Mouse (Mus musculus): ENCODE results near the gene Reep3. TPM values are rescaled to one million over a fixed set of nuclear protein-coding genes. Genes with fewer than 3 reads are reported as not detected.

The Reep3 gene
- polyA plus RNA-seq, 1 experiment, result 47.9 TPM

DNA sequence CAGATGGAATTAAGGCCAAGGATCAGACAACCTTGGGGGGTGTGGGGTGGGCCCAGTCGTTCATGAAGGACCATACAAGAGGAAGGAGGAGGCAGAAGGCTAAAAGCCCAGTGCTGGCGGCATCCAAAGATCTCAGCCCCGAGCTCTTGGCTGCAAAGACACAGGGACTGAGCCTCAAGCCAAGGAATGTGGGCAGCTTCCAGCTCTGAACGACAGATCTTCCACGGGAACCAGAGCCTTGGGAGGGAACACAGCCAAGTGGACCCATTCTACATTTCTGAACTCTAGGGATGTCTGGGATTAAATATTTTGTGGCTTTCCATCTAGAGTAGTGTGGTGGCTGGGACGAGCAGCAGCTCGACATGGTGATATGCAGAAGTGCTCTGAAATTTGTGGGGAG lies 38.4 kb downstream of the Reep3 start:
- H3K27me3 ChIP-seq (ENCODE audit: control insufficient read depth, insufficient read depth, low read length, poor library complexity, severe bottlenecking), result no peaks in the 10 kb centered on the region
- H3K4me1 ChIP-seq (ENCODE audit: control insufficient read depth, insufficient read depth, low read length), result peaks cover 2% of the 10 kb centered on the region
- TF ChIP-seq CTCF (IDR thresholded peaks at IDR 0.05; ENCODE audit: low read depth, low read length) (no peak), EP300 (IDR thresholded peaks at IDR 0.05; ENCODE audit: insufficient read depth, low read depth, low read length) (no peak), POLR2A (IDR thresholded peaks at IDR 0.05; ENCODE audit: insufficient read depth, low read length) (no peak)
- no peak overlapping the region for H3K4me3 ChIP-seq (ENCODE audit: low read depth, low read length)
- H3K9ac ChIP-seq (ENCODE audit: low read depth, poor library complexity, severe bottlenecking), result no peak overlapping the region
- no peaks in the 10 kb centered on the region for H3K36me3 ChIP-seq (ENCODE audit: control insufficient read depth, insufficient read depth, low read length, poor library complexity, severe bottlenecking)
- no peaks in the 10 kb centered on the region for H3K9me3 ChIP-seq (replicated peaks; ENCODE audit: control insufficient read depth, insufficient read depth, low read length, poor library complexity, severe bottlenecking)
- no peak overlapping the region for H3K27ac ChIP-seq (ENCODE audit: insufficient read depth, low read length)

DNA sequence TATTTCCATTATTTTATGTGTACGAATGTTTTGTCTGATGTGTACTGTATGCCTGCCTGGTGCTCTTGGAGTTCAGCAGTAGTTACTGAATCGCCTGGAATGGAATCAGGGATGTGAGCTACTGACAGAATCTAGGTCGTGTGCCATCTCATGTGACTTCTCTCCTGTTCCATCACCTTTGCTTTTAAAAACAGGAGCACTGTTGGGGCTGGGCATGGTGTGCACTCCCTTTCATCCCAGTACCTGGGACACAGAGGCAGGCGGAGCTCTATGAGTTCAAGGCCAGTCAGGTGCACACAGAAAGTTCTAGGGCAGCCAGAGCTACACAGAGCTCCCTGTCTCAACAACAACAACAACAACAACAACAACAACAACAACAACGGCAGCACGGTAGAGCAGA lies 39.0 kb downstream of the Reep3 start:
- H3K9me3 ChIP-seq (replicated peaks; ENCODE audit: control insufficient read depth, insufficient read depth, low read length, poor library complexity, severe bottlenecking), result no peaks in the 10 kb centered on the region
- TF ChIP-seq CTCF (IDR thresholded peaks at IDR 0.05; ENCODE audit: low read depth, low read length), result no peak
- no peak for TF ChIP-seq POLR2A (IDR thresholded peaks at IDR 0.05; ENCODE audit: insufficient read depth, low read length)
- TF ChIP-seq EP300 (IDR thresholded peaks at IDR 0.05; ENCODE audit: insufficient read depth, low read depth, low read length), result no peak
- H3K27me3 ChIP-seq (ENCODE audit: control insufficient read depth, insufficient read depth, low read length, poor library complexity, severe bottlenecking), result no peaks in the 10 kb centered on the region
- peaks cover 2% of the 10 kb centered on the region for H3K4me1 ChIP-seq (ENCODE audit: control insufficient read depth, insufficient read depth, low read length)
- H3K27ac ChIP-seq (ENCODE audit: insufficient read depth, low read length), result no peak overlapping the region
- no peak overlapping the region for H3K4me3 ChIP-seq (ENCODE audit: low read depth, low read length)
- H3K36me3 ChIP-seq (ENCODE audit: control insufficient read depth, insufficient read depth, low read length, poor library complexity, severe bottlenecking), result no peaks in the 10 kb centered on the region
- no peak overlapping the region for H3K9ac ChIP-seq (ENCODE audit: low read depth, poor library complexity, severe bottlenecking)

DNA sequence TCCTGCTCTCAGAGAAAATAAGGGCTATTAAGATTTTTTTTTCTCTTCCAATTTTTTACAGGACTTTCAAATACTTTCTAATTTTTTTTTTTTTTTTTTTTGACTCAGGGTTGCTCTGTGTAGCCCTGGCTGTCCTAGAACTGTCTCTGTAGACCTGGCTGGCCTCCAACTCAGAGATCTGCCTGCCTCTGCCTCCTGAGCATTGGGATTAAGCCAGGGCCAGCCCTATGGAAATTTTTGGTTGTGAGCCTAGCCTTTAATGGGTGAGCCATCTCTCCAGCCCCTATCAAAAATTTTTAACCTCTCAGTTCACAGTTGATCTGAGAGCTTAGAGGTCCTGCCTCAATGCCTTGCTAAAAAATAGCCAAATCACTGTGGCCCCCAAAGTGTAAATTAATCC lies 39.5 kb downstream of the Reep3 start:
- no peak overlapping the region for H3K4me3 ChIP-seq (ENCODE audit: low read depth, low read length)
- H3K27me3 ChIP-seq (ENCODE audit: control insufficient read depth, insufficient read depth, low read length, poor library complexity, severe bottlenecking), result no peaks in the 10 kb centered on the region
- H3K9ac ChIP-seq (ENCODE audit: low read depth, poor library complexity, severe bottlenecking), result no peak overlapping the region
- no peak overlapping the region for H3K27ac ChIP-seq (ENCODE audit: insufficient read depth, low read length)
- TF ChIP-seq CTCF (IDR thresholded peaks at IDR 0.05; ENCODE audit: low read depth, low read length) (no peak), POLR2A (IDR thresholded peaks at IDR 0.05; ENCODE audit: insufficient read depth, low read length) (no peak), EP300 (IDR thresholded peaks at IDR 0.05; ENCODE audit: insufficient read depth, low read depth, low read length) (no peak)
- H3K9me3 ChIP-seq (replicated peaks; ENCODE audit: control insufficient read depth, insufficient read depth, low read length, poor library complexity, severe bottlenecking), result no peaks in the 10 kb centered on the region
- no peaks in the 10 kb centered on the region for H3K36me3 ChIP-seq (ENCODE audit: control insufficient read depth, insufficient read depth, low read length, poor library complexity, severe bottlenecking)
- H3K4me1 ChIP-seq (ENCODE audit: control insufficient read depth, insufficient read depth, low read length), result peaks cover 2% of the 10 kb centered on the region

DNA sequence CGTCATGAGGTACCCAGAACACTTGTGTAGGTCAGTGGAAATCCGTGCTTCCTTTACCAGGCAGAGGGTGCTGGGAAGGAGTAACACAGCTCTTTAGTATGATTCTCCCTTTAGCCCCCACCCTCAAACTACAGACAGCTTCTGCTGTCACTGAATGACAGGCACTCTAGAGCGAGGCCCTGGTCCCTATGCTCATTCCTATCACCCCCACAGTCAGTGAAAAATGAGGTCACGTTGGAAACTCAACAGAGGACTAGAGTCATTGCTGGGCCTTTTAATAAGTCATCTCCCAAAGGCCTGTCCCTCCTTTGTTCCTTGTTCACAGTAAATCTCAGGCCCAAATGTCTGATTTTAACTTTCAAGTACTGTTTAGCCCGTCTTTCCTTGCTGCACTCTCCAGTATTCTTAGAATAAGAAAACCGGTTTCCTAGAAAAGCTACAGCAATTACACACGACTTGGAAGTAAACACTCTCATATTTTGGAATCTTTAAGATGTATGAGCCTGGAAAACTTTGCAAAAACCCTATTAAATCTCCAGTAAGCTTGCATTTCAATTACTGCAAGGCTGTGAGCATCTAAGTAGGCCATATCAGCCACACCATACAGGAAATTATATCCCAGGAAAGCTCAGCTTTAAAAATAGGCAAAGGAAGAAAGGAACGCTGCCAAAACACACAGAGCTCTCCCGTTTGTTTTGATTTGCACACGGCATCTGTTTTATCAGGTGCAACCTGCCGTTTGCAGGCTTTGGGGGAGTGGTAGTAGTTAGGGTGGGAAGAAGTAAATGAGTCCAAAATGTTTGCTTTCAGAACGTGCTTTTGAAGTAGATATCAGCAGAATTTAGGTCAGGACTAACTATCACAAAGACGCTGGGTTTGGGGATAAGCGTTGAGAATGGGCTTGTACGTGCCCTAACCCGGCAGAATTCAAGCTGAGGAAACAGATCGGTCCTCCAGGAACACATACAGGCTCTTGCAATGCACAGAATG lies 40.6 kb downstream of the Reep3 start:
- no peaks in the 10 kb centered on the region for H3K36me3 ChIP-seq (ENCODE audit: control insufficient read depth, insufficient read depth, low read length, poor library complexity, severe bottlenecking)
- H3K4me3 ChIP-seq (ENCODE audit: low read depth, low read length), result no peak overlapping the region
- H3K27ac ChIP-seq (ENCODE audit: insufficient read depth, low read length), result no peak overlapping the region
- H3K4me1 ChIP-seq (ENCODE audit: control insufficient read depth, insufficient read depth, low read length), result peaks cover under 1% of the 10 kb centered on the region
- H3K9me3 ChIP-seq (replicated peaks; ENCODE audit: control insufficient read depth, insufficient read depth, low read length, poor library complexity, severe bottlenecking), result no peaks in the 10 kb centered on the region
- no peak overlapping the region for H3K9ac ChIP-seq (ENCODE audit: low read depth, poor library complexity, severe bottlenecking)
- TF ChIP-seq EP300 (IDR thresholded peaks at IDR 0.05; ENCODE audit: insufficient read depth, low read depth, low read length) (no peak), POLR2A (IDR thresholded peaks at IDR 0.05; ENCODE audit: insufficient read depth, low read length) (no peak), CTCF (IDR thresholded peaks at IDR 0.05; ENCODE audit: low read depth, low read length) (no peak)
- no peaks in the 10 kb centered on the region for H3K27me3 ChIP-seq (ENCODE audit: control insufficient read depth, insufficient read depth, low read length, poor library complexity, severe bottlenecking)

DNA sequence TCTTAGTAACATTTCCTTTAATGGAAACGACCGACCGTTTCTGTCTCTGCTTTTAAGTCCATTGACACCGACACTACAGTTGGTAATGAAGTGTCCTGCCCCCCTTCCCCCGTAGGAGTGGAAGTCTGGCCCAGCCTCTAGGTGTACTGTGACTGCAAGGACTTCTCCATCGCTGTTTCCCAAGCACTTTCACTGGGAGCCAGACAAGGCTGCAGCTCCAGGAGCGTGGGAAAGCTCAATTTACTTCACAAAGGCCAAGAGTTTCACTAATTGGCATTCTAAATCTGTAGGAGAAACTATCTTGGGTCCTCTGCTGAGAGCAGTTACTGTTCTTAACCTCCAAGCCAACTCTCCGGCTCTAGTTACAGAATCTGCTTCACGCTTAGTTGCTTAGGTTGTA lies 43.3 kb downstream of the Reep3 start:
- H3K4me1 ChIP-seq (ENCODE audit: control insufficient read depth, insufficient read depth, low read length), result no peaks in the 10 kb centered on the region
- TF ChIP-seq EP300 (IDR thresholded peaks at IDR 0.05; ENCODE audit: insufficient read depth, low read depth, low read length) (0 out of 2 replicates have a peak, but pooled peaks have one; percentile 47), CTCF (IDR thresholded peaks at IDR 0.05; ENCODE audit: low read depth, low read length) (no peak)
- no peak overlapping the region for H3K27ac ChIP-seq (ENCODE audit: insufficient read depth, low read length)
- no peak overlapping the region for H3K4me3 ChIP-seq (ENCODE audit: low read depth, low read length)
- no peak overlapping the region for H3K9ac ChIP-seq (ENCODE audit: low read depth, poor library complexity, severe bottlenecking)
- H3K36me3 ChIP-seq (ENCODE audit: control insufficient read depth, insufficient read depth, low read length, poor library complexity, severe bottlenecking), result no peaks in the 10 kb centered on the region
- H3K9me3 ChIP-seq (replicated peaks; ENCODE audit: control insufficient read depth, insufficient read depth, low read length, poor library complexity, severe bottlenecking), result no peaks in the 10 kb centered on the region
- H3K27me3 ChIP-seq (ENCODE audit: control insufficient read depth, insufficient read depth, low read length, poor library complexity, severe bottlenecking), result no peaks in the 10 kb centered on the region

DNA sequence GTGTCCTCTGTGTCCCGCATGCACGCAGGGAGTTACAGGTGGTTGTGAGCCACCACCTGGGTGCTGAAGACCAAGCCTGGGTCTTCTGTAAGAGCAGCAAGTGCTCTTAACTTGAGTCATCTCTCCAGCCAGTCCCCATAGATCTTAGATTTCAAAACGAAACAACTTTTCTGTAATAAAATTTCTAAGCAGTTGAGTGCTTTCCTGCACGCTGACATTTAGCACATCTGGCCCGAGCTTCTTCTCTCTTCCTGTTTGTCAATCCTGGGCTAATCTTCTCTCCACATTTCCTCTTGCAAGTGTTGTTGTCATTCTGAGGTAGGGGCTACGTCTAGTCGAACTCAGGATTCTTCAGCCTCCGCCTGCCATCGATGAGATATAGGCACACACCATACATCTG lies 44.3 kb downstream of the Reep3 start:
- H3K4me1 ChIP-seq (ENCODE audit: control insufficient read depth, insufficient read depth, low read length), result peaks cover 6% of the 10 kb centered on the region
- no peak overlapping the region for H3K4me3 ChIP-seq (ENCODE audit: low read depth, low read length)
- H3K9ac ChIP-seq (ENCODE audit: low read depth, poor library complexity, severe bottlenecking), result no peak overlapping the region
- no peaks in the 10 kb centered on the region for H3K36me3 ChIP-seq (ENCODE audit: control insufficient read depth, insufficient read depth, low read length, poor library complexity, severe bottlenecking)
- no peaks in the 10 kb centered on the region for H3K27me3 ChIP-seq (ENCODE audit: control insufficient read depth, insufficient read depth, low read length, poor library complexity, severe bottlenecking)
- H3K9me3 ChIP-seq (replicated peaks; ENCODE audit: control insufficient read depth, insufficient read depth, low read length, poor library complexity, severe bottlenecking), result no peaks in the 10 kb centered on the region
- H3K27ac ChIP-seq (ENCODE audit: insufficient read depth, low read length), result no peak overlapping the region
- TF ChIP-seq EP300 (IDR thresholded peaks at IDR 0.05; ENCODE audit: insufficient read depth, low read depth, low read length) (no peak), POLR2A (IDR thresholded peaks at IDR 0.05; ENCODE audit: insufficient read depth, low read length) (no peak), CTCF (IDR thresholded peaks at IDR 0.05; ENCODE audit: low read depth, low read length) (no peak)

Data from ES-Bruce4 (cell line).